Mouse (Mus musculus): Measurements from ENCODE around the gene Cflar.
"Not testable (repeated sequence)": the region's sequence is repeated elsewhere in the genome, so short reads cannot be mapped to it uniquely, and the experiment has no call there.

Cflar gene

DNA sequence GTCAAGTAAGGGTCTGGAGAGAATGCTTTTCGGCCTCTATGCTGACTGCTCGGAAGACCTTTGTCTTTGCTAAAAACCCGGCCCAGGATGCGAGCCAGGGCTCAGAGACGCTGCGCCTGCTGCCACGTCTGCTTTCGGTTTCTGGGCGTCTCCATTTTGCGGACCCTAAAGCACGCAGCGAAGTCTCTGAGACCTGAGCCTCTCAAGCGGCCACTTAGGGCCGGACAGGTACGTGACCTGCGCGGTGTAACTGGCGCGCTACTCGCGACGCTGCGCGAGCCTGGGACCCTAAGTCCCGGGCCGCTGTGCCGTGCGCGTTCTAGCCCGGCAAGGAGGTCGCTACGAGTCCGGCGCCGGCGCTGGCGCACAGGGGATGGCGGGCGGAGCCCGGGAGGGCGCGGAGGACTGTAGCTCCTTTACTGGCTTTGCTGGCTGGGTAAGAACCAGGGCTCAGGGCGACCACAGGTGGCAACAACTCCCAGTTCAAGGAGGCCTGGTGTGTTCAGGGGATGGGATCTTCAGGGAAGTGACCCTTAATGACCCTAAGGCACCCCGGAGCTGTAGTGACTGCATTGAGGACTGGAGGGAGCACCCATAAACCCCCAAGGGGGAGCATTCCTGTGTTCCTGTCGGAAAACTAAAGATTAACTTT is at the start of gene Cflar:
TSS of gene Cflar (plus strand) at position 144 of the 652 bp plus-strand sequence.
- DNase-seq (ENCODE audit: low read depth, low spot score): peak; percentile 60

DNA sequence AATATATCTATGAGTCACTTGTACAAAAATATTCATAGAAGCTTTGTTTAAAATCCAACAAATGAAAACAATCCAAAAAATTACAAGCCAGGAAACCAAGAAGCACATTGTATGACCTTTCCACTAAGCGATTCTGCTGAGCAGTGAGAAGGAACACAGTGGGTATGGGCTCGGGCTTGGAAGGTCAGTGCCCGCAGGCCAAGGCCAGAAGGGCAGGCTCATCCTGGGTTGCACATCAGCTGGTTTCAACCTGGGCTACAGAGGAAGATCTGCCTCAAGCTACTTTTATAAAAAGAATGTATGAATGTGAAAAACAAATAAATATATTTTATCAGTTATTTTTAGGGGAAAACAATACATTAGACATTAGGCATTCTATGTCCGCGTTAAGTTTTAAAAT is 48.6 kb upstream of the Cflar start:
- not testable (repeated sequence) for DNase-seq (ENCODE audit: low read depth, low spot score)

DNA sequence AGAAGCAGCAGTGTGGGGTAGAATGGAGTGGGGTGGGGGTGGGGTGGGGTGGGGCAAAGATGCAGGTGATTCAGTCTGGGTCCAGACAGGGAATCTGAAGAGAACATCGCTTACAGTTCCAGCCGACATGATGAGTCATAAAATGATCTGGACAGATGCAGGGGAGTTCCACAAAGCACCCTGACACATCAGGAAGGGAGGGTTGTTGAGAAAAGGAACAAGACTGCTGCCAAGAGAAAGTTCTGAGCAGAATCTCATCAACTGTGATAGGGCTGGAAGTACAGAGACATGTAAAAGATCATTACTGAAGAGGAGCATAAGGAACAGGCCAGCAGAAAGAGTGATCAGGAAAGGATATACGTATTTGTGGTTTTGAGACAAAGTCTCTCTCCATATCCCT is 47.9 kb upstream of the Cflar start:
- DNase-seq (ENCODE audit: low read depth, low spot score): not testable (repeated sequence)

DNA sequence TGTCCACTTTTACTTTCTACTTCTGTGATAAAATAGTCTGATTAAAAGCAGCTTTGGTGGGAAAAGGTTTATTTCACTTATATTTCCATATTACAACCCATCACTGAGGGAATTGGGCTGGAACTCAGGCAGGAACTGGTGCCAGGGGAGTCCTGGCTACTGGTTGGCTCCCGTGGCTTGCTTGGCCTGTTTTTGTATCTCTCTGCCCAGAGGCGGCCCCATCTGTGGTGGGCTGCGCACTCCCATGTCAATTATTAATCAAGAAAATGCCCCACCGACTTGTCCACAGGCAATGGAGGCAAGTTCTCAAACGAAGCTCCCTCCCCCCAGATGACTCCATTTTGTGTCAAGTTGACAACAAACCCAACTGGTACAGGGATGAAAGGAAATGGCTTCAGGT is 43.1 kb upstream of the Cflar start:
- no peak for DNase-seq (ENCODE audit: low read depth, low spot score)

DNA sequence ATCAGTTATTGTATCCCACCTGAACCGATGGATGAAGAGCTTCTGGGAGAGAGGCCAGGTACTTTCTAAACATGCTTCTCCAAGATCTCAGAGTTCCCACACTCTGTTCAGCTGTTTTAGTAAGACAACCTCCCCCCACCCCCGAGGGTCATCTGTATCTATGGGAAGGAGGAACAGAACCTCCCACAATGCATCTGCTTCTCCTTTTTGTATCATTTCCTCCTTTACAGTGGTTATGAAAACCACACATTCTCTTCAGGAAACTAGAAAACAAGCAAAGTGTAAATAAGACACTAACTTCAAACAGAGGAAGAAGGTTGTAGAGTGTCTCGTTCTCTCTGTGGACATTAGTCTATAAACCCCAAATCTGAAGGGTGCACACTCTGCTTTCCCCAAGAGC is 41.7 kb upstream of the Cflar start:
- DNase-seq (ENCODE audit: low read depth, low spot score): not testable (repeated sequence)

DNA sequence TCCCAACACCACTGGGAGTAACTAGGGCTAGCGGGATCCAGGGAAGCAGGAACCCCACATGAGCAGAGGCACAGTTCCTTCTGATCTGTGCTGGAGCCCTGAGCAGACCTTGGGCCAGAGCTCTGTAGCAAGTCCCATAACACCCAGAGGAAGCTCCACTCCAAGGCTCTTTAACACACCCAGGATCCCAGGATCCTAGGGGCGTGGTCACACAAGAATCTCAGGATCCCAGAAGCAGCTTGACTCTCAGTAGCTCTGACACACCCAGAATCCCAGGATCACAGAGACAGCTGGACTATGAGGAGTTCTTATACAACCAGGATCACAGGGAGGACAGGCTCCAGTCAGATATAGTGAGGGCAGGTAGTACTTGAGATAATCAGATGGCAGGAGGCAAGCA is 39.2 kb upstream of the Cflar start:
- DNase-seq (ENCODE audit: low read depth, low spot score): no peak

DNA sequence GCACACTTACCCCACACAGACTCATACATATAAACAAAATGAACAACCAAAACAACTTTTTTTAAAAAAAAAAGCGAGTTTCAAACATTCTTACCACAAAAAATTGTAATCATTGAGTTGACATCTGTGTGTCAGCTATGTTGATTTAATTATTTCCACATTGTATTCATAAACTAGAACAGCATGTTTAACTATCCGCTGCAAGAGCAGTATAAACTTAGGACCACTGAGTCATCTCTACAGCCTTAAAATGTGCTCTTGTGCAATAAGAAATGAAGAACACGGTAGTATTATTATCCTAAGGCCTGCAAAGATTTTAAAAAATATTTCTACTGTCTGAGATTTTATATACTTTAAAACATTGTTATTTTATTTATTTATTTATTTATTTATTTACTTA is 36.3 kb upstream of the Cflar start:
- DNase-seq (ENCODE audit: low read depth, low spot score): no peak

DNA sequence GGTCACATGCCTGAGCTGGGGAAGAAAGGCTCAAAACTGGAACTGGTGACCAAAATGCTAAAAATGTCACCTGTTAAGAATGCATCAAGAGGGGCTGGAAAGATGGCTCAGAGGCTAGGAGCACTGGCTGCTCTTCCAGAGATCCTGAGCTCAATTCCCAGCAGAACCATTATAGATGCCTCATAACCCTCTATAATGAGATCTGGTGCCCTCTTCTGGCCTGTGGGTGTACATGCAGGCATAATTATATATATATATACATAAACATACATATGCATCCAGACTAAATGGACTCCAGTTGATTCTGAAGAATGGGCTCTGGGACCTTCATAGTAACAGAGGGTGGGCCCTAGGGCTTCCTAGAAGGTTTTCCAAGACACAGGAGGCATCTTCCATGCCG is 33.7 kb upstream of the Cflar start:
- no peak for DNase-seq (ENCODE audit: low read depth, low spot score)

DNA sequence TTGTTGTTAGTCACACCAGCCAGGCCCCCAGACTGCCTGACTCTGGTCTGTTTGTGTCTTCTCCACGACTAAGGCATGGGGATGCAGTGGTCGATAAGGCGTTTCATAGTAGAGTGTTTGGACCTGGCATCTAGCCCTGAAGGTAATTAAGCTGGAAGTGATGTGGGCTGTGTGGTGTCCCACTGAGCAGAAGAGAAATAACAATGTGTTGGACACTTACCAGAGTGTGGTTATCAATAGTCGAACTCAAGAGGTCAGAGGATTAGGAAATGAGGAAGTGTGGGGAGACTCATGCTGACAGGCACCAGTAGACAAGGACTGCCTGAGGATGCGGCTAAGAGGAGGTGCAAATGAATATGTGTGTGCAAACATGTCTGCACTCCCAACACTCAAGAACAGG is 32.9 kb upstream of the Cflar start:
- not testable (repeated sequence) for DNase-seq (ENCODE audit: low read depth, low spot score)

DNA sequence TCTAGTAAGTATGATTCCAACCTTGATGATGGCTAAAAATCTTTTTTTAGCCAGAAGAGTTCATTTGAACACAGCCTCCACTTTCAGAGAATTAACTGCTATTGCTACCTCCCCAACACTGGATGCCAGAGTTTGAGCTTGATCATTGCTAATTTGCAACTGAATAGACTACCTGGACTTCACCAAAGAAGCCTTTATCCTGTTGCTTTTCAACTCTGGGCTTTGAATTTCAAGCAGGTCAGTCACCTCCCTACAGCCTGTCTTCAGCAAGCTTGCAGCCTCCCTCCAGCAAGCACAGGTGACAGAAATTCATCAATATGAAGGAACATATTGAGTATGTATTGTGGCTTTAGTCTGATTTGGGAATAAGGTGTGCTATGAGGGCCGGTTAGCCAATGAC is 21.9 kb upstream of the Cflar start:
- no peak for DNase-seq (ENCODE audit: low read depth, low spot score)

DNA sequence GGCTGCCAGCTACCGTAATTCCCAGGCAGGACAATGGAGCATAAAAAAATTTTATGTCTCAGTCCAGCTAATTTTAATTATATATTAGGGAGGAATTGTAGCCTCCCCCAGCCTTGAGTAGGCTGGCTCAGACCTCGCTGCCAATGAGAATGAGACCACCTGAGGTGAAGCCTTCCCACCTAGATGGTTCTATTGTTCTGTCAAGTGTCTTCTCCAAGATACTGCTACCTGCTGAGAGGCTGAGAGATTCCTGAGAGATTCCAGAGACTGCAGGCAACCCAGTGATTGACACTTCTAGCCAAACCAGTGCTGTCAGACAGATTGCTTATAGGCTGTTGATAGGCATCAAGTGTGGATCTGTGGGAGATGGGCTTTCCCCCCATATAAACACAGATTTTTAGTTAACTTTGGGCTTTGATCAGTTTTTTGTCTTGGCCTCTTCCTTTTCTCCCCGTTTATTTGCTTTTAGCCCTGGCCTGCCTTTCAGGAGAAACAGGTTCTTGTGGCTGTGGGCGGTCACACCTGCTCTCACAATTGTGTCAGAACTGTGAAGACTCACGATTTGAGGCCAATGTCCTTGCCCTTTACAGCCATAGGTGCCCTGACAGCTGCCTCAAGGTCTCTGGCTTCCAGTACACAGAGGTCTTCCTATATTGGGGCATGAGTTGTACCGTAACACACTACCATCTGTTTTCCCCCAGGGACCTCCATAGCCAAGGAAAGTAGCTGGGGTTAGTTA is 21.1 kb upstream of the Cflar start:
- DNase-seq (ENCODE audit: low read depth, low spot score): no peak

DNA sequence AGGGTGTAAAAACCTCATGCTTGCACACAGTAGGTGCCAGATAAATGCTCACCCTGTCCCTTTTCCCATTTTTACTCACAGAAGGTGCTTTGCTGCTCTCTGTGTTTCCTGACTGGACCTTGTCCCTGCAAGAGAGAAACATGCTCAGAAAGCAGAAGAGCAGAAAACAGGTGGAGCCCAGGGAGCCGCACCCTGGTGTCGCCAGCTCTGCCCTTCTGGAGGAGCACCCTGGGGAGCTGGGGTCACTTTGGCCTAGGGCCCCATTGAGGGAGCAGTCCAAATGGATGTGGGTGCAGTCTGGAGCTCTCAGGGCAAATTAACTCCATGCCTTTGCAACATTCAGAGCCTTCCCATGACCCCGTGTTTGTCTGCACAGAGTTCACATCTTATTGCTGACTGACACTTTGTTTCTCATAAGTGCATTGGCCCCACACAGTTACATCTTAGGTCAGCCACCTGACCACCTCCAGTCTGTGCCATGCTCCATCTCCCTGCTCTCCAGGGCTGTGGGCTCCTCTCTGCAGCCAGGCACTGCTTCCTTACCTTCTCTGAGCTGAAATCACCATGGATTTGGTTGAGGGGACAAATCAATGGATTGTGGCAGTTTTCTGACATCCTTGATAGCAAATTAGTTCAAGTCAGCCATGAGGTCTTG is 20.3 kb upstream of the Cflar start:
- not testable (repeated sequence) for DNase-seq (ENCODE audit: low read depth, low spot score)

DNA sequence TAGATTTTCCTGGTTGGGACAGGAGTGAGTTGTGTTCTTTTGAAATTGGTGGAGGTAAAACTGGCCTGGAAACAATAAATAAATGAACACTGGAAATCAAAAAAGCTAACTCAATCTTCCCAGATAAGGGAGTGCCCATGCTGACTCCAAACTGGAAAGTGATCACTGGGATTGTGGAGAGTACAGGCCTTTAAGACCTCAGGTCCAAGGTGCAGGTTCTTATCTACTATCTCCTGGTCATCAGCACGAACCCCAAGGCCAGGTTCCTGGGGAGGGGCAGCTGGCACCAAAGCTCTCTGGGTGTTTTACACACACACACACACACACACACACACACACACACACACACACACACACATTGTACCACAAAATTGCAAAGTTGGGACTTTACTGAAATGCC is 19.6 kb upstream of the Cflar start:
- DNase-seq (ENCODE audit: low read depth, low spot score): not testable (repeated sequence)

DNA sequence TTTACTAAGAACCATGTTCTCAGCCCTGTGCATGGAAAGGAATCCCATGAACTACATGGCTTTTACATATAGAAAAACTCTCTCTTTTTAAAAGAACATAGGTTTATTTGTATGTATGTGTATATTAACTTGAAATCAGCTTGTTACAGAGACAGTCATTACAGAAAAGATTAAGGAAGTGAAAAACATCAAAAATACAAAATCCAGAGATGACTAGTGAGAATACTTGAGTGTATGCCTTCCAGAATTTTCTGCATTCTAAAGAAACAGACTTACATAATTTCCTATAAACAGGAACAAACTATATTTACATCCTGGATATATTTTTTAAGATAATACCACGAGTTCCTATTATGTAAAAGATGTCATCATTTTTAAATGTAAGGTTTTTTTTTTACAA is 17.6 kb upstream of the Cflar start:
- no peak for DNase-seq (ENCODE audit: low read depth, low spot score)

DNA sequence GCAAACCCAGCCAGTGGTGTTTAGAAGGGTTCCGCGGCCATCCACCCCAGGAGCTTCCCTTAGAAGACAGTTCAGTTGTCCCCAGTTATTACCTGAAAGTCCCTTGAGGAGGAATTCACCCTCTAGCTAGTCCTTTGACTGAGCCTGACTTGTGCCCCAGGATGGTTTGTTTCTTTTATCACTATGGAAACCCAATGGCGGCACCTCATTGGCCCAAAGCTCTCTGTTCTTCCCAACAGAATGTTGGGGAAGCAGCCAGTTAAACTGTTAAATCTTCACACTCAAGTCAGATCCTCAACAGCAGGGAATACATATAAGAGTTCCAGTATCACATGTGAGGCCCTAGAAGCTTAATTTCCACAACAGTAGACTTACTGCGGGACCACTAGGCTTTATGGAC is 15.5 kb upstream of the Cflar start, which contains the start of gene Als2cr12:
TSS of gene Als2cr12 (minus strand) at position 180 of the 400 bp plus-strand sequence.
- DNase-seq (ENCODE audit: low read depth, low spot score): not testable (repeated sequence)

DNA sequence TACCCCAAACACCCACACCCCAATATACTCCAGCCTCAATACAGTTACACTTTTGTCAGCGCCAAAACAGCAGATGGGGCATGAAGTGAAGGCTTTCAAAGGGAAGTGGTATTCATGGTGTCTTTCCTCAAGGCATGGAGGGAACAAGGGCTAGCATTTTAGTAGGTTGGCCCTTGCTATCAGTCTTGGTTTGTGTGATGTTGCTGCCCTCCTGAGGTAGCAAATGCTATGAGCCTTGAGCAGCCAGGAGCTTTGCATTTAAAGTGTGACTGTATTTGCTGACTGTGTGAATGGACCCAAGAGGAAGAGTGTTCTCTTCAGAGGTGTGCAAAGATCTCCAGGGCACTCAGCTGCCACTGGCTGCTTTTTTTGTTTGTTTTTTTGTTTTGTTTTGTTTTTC is 13.7 kb upstream of the Cflar start:
- not testable (repeated sequence) for DNase-seq (ENCODE audit: low read depth, low spot score)

DNA sequence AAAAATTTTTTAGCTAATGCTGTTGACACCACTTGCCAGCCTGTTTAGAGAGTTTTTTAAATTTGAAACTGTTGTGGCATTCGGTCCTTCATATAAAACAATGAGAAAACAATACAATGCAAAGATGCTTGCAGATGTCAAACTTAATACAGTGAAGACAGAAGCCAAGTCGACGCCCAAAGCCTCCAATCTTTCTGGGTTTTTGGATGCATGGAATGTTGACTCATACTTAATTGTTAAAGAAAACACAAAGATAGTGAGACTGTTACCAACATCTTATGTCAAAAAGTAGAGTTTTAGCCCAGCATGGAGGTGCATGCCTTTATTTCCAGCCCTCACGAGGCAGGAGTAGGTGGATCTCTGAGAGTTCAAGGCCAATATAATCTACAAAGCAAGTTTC is 12.5 kb upstream of the Cflar start:
- no peak for DNase-seq (ENCODE audit: low read depth, low spot score)

DNA sequence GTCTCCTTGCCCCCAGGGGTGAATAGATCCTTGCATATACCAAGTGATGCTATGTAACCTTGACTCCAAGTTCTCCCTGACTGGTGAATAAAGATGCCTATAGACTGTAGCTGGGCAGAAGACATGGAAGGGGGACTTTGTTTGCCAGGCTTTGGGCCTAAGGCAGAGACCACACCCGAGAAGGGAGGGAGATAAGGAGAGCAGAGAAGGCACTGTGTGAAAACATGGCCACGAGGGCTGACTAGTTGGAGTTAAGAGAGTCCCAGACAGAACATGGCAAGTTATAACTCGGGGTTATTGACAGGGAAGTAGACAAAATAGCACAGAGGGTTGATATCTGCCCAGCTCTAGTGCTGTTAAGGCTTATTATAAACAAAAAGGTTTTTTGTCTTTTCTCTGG is 11.3 kb upstream of the Cflar start:
- DNase-seq (ENCODE audit: low read depth, low spot score): no peak

DNA sequence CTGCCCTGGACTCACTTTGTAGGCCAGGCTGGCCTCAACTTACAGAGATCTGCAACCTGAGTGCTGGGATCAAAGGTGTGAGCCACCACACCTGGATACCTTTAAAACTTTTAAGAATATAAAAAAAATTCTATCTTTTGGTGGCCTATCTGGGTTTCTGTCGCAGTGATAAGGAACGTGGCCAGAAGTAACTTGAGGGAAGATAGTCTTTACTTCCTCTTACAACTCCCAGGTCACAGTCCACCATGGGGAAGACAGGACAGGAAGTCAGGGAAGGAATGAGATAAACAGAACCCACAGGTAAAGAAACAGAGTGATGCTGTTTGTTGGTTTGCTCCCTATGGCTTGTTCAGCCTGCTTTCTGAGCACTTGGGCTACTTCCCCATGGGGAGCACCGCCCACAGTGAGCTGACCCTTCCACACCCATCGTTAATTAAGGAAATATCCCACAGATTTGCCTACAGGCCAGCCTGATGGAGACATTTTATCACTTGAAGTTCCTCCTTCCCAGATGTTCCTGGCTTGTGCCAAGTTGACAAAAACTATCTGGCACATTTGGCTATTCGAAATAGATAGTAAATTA is 10.6 kb upstream of the Cflar start:
- not testable (repeated sequence) for DNase-seq (ENCODE audit: low read depth, low spot score)

DNA sequence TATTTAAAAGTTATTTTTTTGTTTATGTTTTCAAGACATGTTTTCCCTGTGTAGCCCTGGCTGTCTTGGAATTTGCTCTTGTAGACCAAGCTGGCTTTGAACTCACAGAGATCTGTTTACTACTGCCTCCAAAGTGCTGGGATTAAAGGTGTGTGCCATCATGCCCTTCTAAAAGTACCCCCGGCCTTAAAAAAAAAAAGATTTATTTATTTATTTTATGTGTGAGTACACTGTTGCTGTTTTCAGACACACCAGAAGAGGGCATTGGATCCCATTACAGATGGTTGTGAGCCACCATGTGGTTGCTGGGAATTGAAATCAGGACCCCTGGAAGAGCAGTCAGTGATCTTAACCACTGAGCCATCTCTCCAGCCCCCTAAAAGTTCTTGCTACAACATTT is 1.3 kb upstream of the Cflar start:
- not testable (repeated sequence) for DNase-seq (ENCODE audit: low read depth, low spot score)

DNA sequence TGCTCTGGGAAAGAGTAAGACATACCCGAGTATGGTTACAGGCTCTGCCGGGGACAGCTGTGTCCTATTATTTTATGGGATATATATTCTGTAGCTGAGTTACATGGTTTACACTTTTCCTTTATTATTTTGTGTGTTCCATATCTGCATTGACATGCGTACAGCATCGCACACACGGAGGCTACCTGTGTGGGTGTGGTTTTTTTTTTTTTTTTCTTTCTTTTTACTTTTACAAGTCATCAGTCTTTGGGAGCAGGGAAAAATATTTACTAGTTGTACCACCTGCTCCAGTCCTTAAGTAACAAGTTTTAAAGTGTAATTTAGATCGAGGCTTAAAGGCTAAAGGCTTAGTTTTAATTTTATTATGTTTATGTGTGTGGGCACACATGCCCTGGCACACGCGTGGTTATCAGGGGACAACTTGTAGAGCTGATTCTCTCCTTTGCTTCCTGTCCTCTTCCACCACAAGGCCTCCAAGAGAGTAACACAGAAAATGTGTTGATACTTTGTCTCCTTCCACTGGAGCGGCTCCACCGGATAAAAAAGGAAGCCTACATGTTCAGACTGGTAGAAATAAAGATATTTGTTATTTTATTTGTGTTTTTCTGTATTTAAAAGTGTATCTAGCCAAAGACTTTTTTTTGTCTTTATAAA is 470 bp upstream of the Cflar start:
- no peak for DNase-seq (ENCODE audit: low read depth, low spot score)

Measured in skeletal muscle tissue, adult 2 months (tissue).